Mouse (Mus musculus): ENCODE measurements at regions not wholly inside any gene's neighbourhood (a gene's known extent, or its start where the extent isn't known, plus 50 kb on each side); places are given as distances from the start of the nearest gene placed in this dataset.

DNA sequence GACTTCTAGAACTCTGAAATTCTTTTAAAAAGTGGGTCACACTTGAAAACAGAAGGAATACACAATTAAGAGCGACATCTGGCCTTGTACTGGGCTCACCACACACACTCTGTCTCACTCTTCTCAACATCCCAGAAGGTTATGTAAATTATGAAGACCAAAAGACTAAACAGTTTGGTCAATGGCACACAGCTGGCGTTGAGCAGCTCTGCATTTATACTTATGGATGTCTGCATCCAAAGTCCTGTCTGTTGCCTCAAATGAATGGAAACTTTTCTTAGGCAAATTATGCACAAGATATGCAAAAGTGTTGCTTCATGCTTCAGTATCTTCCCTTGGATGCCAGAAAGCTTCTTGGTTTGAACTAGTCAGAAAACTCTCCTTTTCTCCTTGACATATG, 323.5 kb downstream of the Ppp3ca start:
- no peaks in the 10 kb centered on the region for H3K4me1 ChIP-seq
- H3K4me2 ChIP-seq (replicated peaks) = no peak overlapping the region
- no peaks in the 10 kb centered on the region for H3K9me3 ChIP-seq
- ATAC-seq (ENCODE audit: low FRiP score, low read depth) = no peak
- no peaks in the 10 kb centered on the region for H3K27me3 ChIP-seq (replicated peaks)
- H3K4me3 ChIP-seq = no peak overlapping the region
- WGBS = 85% methylated on average over 2 of the region's 2 CpGs
- H3K27ac ChIP-seq = no peak overlapping the region
- H3K36me3 ChIP-seq = no peaks in the 10 kb centered on the region
- H3K9ac ChIP-seq = no peak overlapping the region

DNA sequence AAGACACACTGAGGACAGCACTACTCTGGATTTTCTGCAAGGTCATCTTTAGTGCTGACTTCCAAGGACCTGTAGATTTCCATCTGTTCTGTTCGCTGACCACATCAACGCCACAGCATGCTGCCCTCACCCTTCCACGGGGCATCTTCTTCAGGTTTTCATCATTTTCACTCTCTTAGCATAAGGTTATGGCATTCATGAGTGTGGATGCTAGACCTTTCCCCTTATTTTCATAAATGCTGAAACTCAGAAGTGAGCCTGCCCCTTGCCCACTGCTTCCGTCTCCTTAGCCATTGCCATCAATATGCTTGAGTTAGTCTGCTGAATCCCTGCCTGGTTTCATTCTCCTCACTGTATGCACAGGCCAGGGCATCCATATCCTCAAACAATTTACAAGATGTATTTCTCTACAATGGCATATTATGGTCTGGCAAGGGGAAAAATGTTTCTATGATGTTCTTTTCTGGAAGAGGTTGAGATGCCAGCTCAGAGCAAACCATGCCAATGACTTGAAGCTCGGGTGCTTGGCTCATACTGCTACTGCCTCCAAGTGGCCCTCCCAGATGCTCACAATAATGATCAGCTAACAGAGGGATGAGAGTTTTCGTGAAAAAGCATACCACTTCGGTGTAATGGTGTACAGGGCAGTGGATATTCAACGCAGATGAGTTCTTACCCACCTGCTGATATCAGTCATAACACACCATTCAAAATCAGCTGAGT, 324.6 kb downstream of the Ppp3ca start:
- no peak overlapping the region for H3K9ac ChIP-seq
- no peaks in the 10 kb centered on the region for H3K27me3 ChIP-seq (replicated peaks)
- H3K27ac ChIP-seq = no peak overlapping the region
- no peaks in the 10 kb centered on the region for H3K9me3 ChIP-seq
- H3K4me3 ChIP-seq = no peak overlapping the region
- no peak for ATAC-seq (ENCODE audit: low FRiP score, low read depth)
- H3K36me3 ChIP-seq = no peaks in the 10 kb centered on the region
- no peak overlapping the region for H3K4me2 ChIP-seq (replicated peaks)
- H3K4me1 ChIP-seq = no peaks in the 10 kb centered on the region
- WGBS = 90% methylated on average over 8 of the region's 8 CpGs

DNA sequence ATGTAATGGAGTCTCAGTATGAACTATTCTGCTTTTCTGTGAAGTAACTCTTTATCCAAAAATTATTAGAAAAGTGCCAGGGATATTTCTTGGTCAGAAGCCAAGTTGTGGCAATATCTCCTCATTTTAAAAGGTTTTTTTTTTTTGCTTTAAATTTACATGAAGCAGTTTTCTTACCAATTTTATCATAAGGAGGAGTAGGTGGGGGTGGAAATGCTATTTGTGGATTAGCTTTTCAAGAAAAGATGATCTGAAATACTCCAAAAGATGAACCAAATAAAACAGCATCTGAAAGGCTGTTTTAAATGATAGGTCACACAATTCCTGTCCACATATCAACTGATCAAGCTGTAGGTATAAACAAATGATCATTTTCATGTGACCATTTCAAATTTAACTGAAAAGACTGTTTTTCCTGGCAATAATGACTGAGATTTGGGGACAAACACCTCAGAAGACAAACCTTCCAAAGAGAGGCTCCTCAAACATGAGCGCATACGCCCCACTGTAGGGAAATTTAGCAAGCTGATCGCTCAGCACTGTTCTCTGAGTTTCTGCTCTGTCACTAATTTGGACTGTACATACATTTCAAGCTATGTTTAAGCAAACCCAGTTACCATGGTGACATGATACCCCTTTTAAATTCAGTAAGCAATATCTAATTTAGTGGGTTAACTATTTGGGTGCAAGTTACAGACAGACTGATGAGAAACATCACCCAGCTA, 325.8 kb downstream of the Ppp3ca start:
- Histone ChIP-seq H3K9ac (no peak overlapping the region), H3K27me3 (replicated peaks) (no peaks in the 10 kb centered on the region), H3K9me3 (no peaks in the 10 kb centered on the region), H3K4me1 (no peaks in the 10 kb centered on the region), H3K27ac (no peak overlapping the region), H3K4me2 (replicated peaks) (no peak overlapping the region), H3K36me3 (no peaks in the 10 kb centered on the region), H3K4me3 (no peak overlapping the region)
- ATAC-seq (ENCODE audit: low FRiP score, low read depth) = no peak
- 94% methylated on average over 3 of the region's 3 CpGs for WGBS

DNA sequence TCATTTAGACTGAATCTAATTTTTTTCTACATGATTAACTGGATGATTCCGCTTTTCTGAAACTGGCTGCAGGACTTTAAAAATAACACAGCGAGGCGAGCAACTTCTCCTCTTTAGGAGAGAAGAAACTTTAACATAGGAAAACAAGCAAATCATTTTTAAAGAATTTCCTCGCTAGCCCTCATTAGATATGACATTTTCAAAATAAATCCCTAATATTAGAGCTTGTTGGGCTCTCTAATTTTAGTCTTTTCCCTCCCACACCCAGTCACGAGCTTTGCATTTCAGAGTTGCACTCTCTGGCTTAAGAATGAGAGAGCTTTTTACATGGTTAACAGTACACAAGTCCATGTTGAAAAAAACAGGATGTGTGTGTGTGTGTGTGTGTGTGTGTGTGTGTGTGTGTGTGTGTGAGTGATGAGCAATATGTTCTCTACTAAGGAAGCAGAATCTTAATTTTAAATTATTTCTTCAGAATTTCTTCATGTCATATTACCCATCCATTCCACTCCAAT, 326.5 kb downstream of the Ppp3ca start:
- Histone ChIP-seq H3K9ac (no peak overlapping the region), H3K27ac (no peak overlapping the region), H3K4me3 (no peak overlapping the region), H3K9me3 (no peaks in the 10 kb centered on the region), H3K27me3 (replicated peaks) (no peaks in the 10 kb centered on the region), H3K36me3 (no peaks in the 10 kb centered on the region), H3K4me1 (no peaks in the 10 kb centered on the region), H3K4me2 (replicated peaks) (no peak overlapping the region)
- no peak for ATAC-seq (ENCODE audit: low FRiP score, low read depth)
- 88% methylated on average over 5 of the region's 5 CpGs for WGBS

DNA sequence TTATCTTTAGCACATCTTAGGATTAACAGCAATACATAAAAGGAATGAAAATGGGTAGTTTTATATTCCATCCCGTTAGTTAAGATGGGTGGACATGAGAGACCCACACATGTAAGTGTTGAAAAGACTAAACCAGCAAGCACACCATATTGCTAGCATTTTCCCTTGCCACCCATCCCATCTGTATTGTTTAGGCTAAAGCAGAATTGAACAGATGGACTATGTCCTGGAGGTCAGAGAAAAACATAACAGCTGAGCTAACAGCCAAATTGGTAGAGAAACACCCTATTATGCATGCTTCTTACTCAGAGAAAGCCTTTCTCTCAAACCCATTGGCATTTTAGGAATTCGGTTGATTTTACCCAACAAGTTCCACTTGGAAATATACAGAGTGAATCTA, 329.3 kb upstream of the Emcn start:
- 77% methylated on average over 2 of the region's 2 CpGs for WGBS
- no peaks in the 10 kb centered on the region for H3K9me3 ChIP-seq
- H3K4me3 ChIP-seq = no peak overlapping the region
- no peak overlapping the region for H3K27ac ChIP-seq
- no peak for ATAC-seq (ENCODE audit: low FRiP score, low read depth)
- no peaks in the 10 kb centered on the region for H3K27me3 ChIP-seq (replicated peaks)
- no peaks in the 10 kb centered on the region for H3K36me3 ChIP-seq
- no peaks in the 10 kb centered on the region for H3K4me1 ChIP-seq
- H3K4me2 ChIP-seq (replicated peaks) = no peak overlapping the region
- H3K9ac ChIP-seq = no peak overlapping the region

DNA sequence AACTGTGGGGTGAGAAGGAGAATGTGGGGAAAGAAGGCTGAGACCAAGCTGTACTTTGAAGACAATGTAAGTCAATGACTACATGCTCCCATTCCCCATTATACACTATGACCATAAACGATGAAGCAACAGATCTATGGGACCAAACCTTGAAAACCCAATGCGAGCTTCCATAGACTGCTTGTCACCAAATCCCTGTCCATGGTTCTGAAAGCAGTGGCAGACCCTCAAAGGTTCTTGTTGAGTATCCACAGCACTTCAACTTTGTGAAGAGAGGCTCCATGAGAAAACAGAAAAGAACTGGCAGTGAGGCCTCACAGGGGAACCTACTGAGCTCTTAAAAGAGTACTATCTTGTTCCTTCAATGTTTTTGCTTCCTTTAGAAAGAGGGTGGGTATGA, 326.2 kb upstream of the Emcn start:
- no peaks in the 10 kb centered on the region for H3K9me3 ChIP-seq
- H3K27me3 ChIP-seq (replicated peaks) = no peaks in the 10 kb centered on the region
- 79% methylated on average over 2 of the region's 2 CpGs for WGBS
- H3K36me3 ChIP-seq = no peaks in the 10 kb centered on the region
- no peak for ATAC-seq (ENCODE audit: low FRiP score, low read depth)
- no peak overlapping the region for H3K4me2 ChIP-seq (replicated peaks)
- no peak overlapping the region for H3K27ac ChIP-seq
- H3K4me3 ChIP-seq = no peak overlapping the region
- no peaks in the 10 kb centered on the region for H3K4me1 ChIP-seq
- H3K9ac ChIP-seq = no peak overlapping the region

DNA sequence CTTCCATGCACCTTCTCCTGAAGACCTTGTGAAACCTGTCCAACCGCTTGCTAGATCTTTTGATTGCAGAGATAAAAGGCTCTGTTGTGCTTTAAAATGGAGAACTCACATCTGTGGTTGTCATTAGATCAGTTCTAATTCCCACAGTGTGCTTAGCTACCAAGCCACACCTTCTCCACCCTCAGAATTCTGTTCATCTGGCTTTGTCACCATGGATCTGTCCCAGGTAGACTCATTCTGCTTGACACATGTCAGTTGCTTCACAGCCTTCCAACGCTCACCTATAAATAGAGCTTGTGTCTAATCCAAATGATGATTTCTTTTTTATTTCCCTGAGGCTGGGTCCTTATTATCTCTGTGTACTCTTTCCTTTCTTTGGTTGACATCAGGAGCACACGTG, 325.7 kb upstream of the Emcn start:
- Histone ChIP-seq H3K4me2 (replicated peaks) (no peak overlapping the region), H3K27ac (no peak overlapping the region), H3K36me3 (no peaks in the 10 kb centered on the region), H3K9ac (no peak overlapping the region), H3K9me3 (no peaks in the 10 kb centered on the region), H3K4me3 (no peak overlapping the region), H3K27me3 (replicated peaks) (no peaks in the 10 kb centered on the region), H3K4me1 (no peaks in the 10 kb centered on the region)
- ATAC-seq (ENCODE audit: low FRiP score, low read depth) = no peak
- 88% methylated on average over 3 of the region's 3 CpGs for WGBS

DNA sequence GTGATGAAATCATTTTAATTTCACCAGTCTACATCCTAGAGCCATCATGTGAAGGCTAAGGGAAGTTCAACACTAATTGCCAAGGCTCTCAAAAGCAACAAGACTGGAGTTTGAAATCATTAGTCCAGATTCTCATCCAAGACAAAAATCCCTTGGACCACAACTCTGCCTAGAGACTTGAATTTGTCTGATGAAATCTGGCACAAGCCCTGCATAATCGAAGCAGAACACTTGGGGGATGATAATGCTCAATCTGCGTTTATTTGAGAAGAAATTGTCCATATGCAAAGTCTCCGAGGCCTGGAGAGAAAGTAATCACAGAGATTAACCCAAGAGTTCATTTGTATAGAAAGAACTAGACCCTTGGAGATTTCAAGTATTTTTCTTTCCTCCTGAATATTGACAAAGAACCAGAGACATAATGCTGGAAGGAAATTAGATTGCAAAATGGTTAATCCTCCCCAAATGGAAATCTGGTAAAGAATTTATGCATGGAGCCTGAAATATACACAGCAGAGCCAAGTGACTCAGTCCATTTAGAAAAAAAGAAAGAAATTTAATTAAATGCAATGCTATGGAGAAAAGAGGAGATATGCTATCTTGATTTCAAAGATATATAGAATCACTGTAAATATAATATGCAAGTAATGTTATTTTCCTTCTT, 320.8 kb upstream of the Emcn start:
- Histone ChIP-seq H3K4me2 (replicated peaks) (no peak overlapping the region), H3K9ac (no peak overlapping the region), H3K9me3 (no peaks in the 10 kb centered on the region), H3K27me3 (replicated peaks) (no peaks in the 10 kb centered on the region), H3K36me3 (no peaks in the 10 kb centered on the region), H3K4me3 (no peak overlapping the region), H3K27ac (no peak overlapping the region), H3K4me1 (no peaks in the 10 kb centered on the region)
- 82% methylated on average over 3 of the region's 3 CpGs for WGBS
- no peak for ATAC-seq (ENCODE audit: low FRiP score, low read depth)

DNA sequence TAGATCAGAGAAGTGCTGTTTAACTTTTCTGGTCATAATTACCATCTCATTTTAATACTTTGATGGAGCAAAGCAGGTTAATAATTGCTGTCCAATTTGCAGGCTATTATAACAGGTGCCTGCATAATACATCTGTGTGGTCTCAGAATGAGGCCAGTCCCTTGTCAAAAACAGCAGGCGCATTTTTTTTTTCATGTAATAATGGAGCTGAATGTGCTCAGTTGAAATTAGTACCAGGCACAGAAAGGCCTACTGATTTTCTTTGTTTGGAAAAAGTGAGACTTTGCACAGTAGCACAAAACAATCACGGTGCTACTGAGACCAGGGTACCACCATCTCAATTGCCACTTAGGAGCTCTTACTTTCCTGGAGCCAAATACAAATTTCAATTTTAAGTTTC, 311.3 kb upstream of the Emcn start:
- Histone ChIP-seq H3K27me3 (replicated peaks) (no peaks in the 10 kb centered on the region), H3K36me3 (no peaks in the 10 kb centered on the region), H3K9me3 (no peaks in the 10 kb centered on the region), H3K4me1 (no peaks in the 10 kb centered on the region), H3K27ac (no peak overlapping the region), H3K9ac (no peak overlapping the region), H3K4me2 (replicated peaks) (no peak overlapping the region), H3K4me3 (no peak overlapping the region)
- 84% methylated on average over 2 of the region's 2 CpGs for WGBS
- no peak for ATAC-seq (ENCODE audit: low FRiP score, low read depth)

DNA sequence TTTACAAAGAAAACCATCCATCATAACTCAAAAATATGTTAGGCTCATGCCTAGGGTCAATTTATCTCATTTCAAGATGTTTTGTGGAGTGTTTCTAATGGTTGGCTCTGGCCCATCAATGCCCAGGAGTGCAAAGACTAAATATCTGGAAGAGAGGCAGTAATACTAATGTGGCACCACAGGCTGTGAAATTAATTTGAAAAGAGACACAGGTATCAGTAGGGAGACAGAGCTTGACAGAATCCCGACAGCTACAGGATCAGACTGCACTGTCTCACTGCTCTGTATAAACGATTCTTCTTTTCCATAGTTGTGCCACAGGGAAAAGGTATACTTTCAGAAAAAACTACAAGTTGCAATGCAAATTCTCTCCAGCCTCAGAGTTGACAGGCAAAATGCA, 308.1 kb upstream of the Emcn start:
- Histone ChIP-seq H3K9ac (no peak overlapping the region), H3K36me3 (no peaks in the 10 kb centered on the region), H3K4me3 (no peak overlapping the region), H3K9me3 (no peaks in the 10 kb centered on the region), H3K27ac (no peak overlapping the region), H3K27me3 (replicated peaks) (no peaks in the 10 kb centered on the region), H3K4me1 (no peaks in the 10 kb centered on the region), H3K4me2 (replicated peaks) (no peak overlapping the region)
- 89% methylated on average over 2 of the region's 2 CpGs for WGBS
- ATAC-seq (ENCODE audit: low FRiP score, low read depth) = no peak

DNA sequence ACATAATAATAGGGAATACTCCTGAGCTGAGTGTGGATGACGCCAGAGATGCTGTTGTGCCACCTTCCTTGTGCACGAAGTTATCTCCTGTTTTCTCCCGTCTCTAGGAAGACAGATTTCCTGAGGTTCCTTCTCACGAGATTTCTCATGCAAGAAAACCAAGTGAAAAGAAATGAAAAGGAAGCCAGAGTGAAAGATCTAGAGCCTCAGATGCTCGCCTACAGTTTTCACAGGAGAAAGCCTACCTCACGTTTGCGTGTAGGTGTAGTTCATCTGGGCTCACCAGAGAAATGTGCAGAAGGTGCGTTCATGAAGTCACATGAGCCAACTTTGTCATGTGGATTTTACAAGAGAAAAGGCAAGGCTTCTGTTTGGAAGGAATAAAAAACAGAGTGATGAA, 301.2 kb upstream of the Emcn start:
- Histone ChIP-seq H3K27me3 (replicated peaks) (no peaks in the 10 kb centered on the region), H3K27ac (no peak overlapping the region), H3K4me2 (replicated peaks) (no peak overlapping the region), H3K36me3 (no peaks in the 10 kb centered on the region), H3K4me1 (no peaks in the 10 kb centered on the region), H3K4me3 (no peak overlapping the region), H3K9me3 (no peaks in the 10 kb centered on the region), H3K9ac (no peak overlapping the region)
- 92% methylated on average over 8 of the region's 8 CpGs for WGBS
- ATAC-seq (ENCODE audit: low FRiP score, low read depth) = no peak

DNA sequence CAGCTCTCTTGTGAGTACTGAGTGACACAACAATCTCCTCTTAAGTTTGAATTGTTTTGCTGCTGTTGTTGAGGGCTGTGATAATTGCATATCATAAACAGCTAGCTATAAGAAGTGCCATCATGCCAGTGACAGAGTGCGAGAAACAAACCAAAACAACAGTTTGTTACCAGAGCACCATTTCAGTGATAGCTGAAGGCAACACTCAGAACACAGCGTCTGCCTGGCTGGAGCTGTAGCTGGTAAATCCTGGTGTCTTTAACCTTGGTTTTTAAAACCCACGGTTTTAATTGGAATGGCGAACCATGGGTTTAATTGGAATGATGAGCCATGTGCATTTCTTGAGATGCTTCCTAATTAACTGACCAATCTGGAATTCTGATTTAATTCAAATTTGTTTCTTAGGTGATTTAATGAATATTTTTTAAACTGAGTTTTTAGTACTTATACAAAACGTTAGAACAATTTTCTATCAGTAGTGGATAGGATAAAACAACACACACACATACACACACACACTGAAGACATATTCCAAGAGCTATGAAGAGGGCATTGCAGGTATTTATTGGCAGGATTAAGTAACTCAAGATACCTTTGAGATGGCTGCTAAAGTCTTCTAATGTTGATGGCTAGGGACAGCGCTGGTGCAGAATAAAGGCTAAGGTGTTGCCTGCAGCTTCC, 284.2 kb upstream of the Emcn start:
- H3K27me3 ChIP-seq (replicated peaks) = no peaks in the 10 kb centered on the region
- ATAC-seq (ENCODE audit: low FRiP score, low read depth) = peak; percentile 41; the same call in 1 of the 2 replicates
- H3K4me3 ChIP-seq = no peak overlapping the region
- no peaks in the 10 kb centered on the region for H3K36me3 ChIP-seq
- H3K4me1 ChIP-seq = peaks cover 4% of the 10 kb centered on the region; the same call in 1 of the 2 replicates
- no peak overlapping the region for H3K27ac ChIP-seq
- H3K4me2 ChIP-seq (replicated peaks) = no peak overlapping the region; the same call in 1 of the 2 replicates
- WGBS = 79% methylated on average over 6 of the region's 6 CpGs
- no peak overlapping the region for H3K9ac ChIP-seq
- no peaks in the 10 kb centered on the region for H3K9me3 ChIP-seq

Measured in neural tube, embryonic 12.5 days (tissue).